Mouse (Mus musculus) intestine, embryonic 15.5 days (tissue): ENCODE measurements around the gene Mical2. TPM values are rescaled to one million over a fixed set of nuclear protein-coding genes. Genes with fewer than 3 reads are reported as not detected.
A peak's percentile ranks its signal among the peaks of the same experiment; 100 is the strongest.

Source experiments
- ATAC-seq: fragments of 200-750 bp; cut with Nextera tagmentation; 2 replicates; pipeline ENCODE4 v1.8.0; 2017; ENCODE audit warnings: moderate TSS enrichment, moderate library complexity
- H3K27ac ChIP-seq: fragments of 300-500 bp; sonication (generic); 2 replicates; pipeline ENCODE4 v1.5.1; 2015; ENCODE audit warnings: mild to moderate bottlenecking, inconsistent platforms
- H3K27me3 ChIP-seq: fragments of 300-500 bp; sonication (generic); replicated peaks from 2 replicates; pipeline ENCODE4 v1.6.1; 2015; ENCODE audit warnings: inconsistent platforms
- H3K36me3 ChIP-seq: fragments of 300-500 bp; sonication (generic); 2 replicates; pipeline ENCODE4 v1.6.1; 2015; ENCODE audit warnings: inconsistent platforms
- H3K4me1 ChIP-seq: fragments of 300-500 bp; sonication (generic); replicated peaks from 2 replicates; pipeline ENCODE4 v1.6.1; 2015; ENCODE audit warnings: inconsistent platforms
- H3K4me2 ChIP-seq: fragments of 300-500 bp; sonication (generic); replicated peaks from 2 replicates; pipeline ENCODE4 v1.6.1; 2015; ENCODE audit warnings: mild to moderate bottlenecking, inconsistent platforms
- H3K4me3 ChIP-seq: fragments of 300-500 bp; sonication (generic); replicated peaks from 2 replicates; pipeline ENCODE4 v1.5.1; 2015; ENCODE audit warnings: inconsistent platforms
- H3K9ac ChIP-seq: fragments of 300-500 bp; sonication (generic); 2 replicates; pipeline ENCODE4 v1.6.1; 2015; ENCODE audit warnings: inconsistent platforms
- H3K9me3 ChIP-seq: fragments of 300-500 bp; sonication (generic); 2 replicates; pipeline ENCODE4 v1.6.1; 2016; ENCODE audit warnings: inconsistent platforms
- WGBS: fragments of 180-500 bp; shearing (Covaris S2); methylation state at CpG from one replicate; pipeline ENCODE4 v1.1.7; 2015; 5-methylcytosine and 5-hydroxymethylcytosine counted together
- polyA plus RNA-seq: library from polyadenylated mRNA; unstranded; fragments of >200 nt; fragmentation: Nextera tagmentation; extraction: Ambion mirVana; gene quantifications from 2 replicates; pipeline ENCODE4 v1.2.1, GENCODE M21; 2015

Gene Mical2
- polyA plus RNA-seq, 1 experiment from 2014 or later = 18.6 TPM

DNA sequence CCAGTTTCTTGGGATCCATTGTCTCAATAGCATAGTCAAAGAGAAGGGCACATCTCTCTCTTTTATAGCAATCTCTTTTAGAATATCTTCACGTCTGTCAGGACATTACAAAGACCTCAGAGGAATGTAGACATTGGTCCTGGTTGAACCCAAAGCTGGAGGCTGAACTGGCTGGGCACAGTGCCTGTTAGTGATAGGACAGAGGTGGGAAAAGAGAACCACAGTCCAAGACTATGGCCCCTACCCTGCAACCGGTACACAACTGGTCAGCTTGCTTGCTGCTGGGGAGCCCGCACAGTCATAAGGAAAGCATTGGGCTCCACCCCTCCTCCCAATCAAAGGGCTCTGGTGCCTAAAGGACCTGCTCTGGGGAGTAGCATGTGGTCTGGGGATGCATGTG lies 133.9 kb downstream of the Mical2 start:
- WGBS = 86% methylated on average over 3 of the region's 3 CpGs
- Histone ChIP-seq H3K9me3 (no peaks in the 10 kb centered on the region), H3K9ac (no peak overlapping the region), H3K4me2 (no peak overlapping the region), H3K27ac (no peak overlapping the region), H3K4me3 (no peak overlapping the region), H3K36me3 (no peaks in the 10 kb centered on the region), H3K27me3 (no peaks in the 10 kb centered on the region), H3K4me1 (peaks cover 9% of the 10 kb centered on the region)
- ATAC-seq = no peak

DNA sequence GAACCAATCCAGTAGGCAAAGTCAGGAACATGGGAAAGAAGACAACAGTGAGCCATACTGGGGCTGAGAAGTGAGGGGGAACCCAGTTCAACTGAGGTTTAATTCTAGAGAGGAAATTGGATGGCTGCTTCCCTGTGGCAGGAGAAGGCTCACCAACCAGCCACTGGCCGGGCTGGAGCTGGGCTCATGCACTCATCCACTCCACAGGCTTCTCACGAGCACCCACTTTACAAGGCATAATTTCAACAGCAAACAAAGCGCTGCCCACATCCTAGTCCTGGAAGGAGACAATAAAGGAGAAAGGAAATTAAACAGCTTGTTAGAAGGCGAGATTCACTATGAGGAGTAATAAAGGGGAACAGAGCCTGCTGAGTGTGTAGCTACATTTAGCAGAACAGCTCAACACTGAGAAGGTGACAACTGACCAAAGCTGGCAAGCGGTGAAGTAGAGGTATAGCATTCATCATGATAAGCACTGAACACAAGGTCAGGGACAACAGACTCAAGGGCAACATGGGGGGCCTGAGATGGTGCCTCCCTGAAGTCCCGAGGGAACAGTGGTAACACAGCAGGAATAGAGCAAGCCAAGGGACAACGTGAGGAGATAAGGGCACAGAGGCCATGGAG lies 137.0 kb downstream of the Mical2 start:
- Histone ChIP-seq H3K27ac (no peak overlapping the region), H3K4me3 (no peak overlapping the region), H3K36me3 (no peaks in the 10 kb centered on the region), H3K9ac (no peak overlapping the region), H3K4me1 (no peaks in the 10 kb centered on the region), H3K9me3 (no peaks in the 10 kb centered on the region), H3K27me3 (no peaks in the 10 kb centered on the region), H3K4me2 (no peak overlapping the region)
- WGBS = 59% methylated on average over 7 of the region's 7 CpGs
- no peak for ATAC-seq

DNA sequence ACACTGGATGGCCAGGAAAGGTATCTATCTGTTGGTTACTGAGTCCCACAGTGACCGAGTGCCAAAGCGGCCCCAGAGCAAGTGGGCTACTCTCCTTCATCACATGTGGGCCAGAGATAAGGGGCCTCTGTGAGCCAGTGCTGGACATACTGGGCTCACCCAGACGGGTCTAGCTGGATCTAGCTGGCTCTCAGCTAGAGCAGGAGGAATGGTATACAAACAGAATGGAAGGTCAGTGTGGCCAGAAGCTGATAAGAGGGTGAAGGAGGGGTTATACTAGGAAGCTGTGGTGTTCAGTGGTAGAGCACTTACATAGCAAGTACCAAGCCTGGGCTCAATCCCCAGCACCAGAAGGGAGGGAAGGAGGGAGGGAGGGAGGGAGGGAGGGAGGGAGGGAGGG lies 140.2 kb downstream of the Mical2 start:
- H3K9me3 ChIP-seq = no peaks in the 10 kb centered on the region
- no peak overlapping the region for H3K27ac ChIP-seq
- WGBS = 63% methylated on average over 3 of the region's 3 CpGs
- no peak overlapping the region for H3K4me2 ChIP-seq
- H3K9ac ChIP-seq = no peak overlapping the region
- H3K36me3 ChIP-seq = no peaks in the 10 kb centered on the region
- no peaks in the 10 kb centered on the region for H3K4me1 ChIP-seq
- no peak overlapping the region for H3K4me3 ChIP-seq
- no peak for ATAC-seq
- no peaks in the 10 kb centered on the region for H3K27me3 ChIP-seq

DNA sequence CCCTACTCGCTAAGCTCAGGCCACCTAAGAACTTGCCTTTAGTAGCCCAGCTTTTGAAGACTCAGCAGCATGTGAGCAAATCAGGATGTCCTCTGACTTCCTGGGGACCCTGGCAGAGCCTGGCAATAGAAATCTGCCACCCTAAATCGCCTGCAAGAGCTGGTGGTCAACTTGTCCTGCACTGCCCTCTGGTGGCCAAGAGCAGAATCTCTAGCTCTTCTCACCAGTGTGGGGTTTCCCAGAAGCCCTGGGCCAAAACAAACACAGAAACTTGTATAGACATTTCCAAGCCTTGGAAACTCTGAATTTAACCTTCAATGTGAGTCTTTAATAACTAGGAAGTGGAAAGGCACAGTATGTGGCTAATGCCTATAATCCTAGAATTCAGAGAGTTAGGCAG lies 143.4 kb downstream of the Mical2 start:
- Histone ChIP-seq H3K4me1 (no peaks in the 10 kb centered on the region), H3K27ac (no peak overlapping the region)

DNA sequence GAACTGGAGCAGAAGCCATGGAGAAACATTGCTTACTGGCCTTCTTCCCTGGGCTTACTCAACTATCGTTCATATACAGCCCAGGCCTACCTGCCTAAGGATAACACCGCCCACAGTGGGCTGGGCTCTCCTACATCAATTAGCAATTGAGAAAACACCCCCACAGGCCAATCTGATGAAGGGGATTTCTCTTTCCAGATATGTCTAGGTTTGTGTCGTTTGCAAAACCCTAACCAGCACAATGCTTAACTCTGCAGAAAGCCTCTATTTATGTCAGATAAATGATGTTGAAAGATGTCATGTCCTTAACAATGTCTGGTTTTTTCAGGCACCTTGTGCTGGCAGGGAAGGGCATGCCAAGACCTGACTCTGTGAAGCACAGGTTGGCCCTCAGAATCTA lies 144.3 kb downstream of the Mical2 start:
- Histone ChIP-seq H3K4me3 (no peak overlapping the region), H3K9ac (no peak overlapping the region), H3K36me3 (no peaks in the 10 kb centered on the region), H3K9me3 (no peaks in the 10 kb centered on the region), H3K27ac (no peak overlapping the region), H3K4me1 (peaks cover 4% of the 10 kb centered on the region), H3K4me2 (no peak overlapping the region), H3K27me3 (no peaks in the 10 kb centered on the region)
- no peak for ATAC-seq
- 85% methylated on average over 3 of the region's 3 CpGs for WGBS

More for the DNA sequence above, 143.4 kb downstream of the Mical2 start:
- Histone ChIP-seq H3K9me3 (no peaks in the 10 kb centered on the region), H3K27me3 (no peaks in the 10 kb centered on the region), H3K4me3 (no peak overlapping the region), H3K36me3 (no peaks in the 10 kb centered on the region), H3K4me2 (no peak overlapping the region), H3K9ac (no peak overlapping the region)
- peak; percentile 55; the same call in 1 of the 2 replicates for ATAC-seq
- 37% methylated on average over 2 of the region's 2 CpGs for WGBS

DNA sequence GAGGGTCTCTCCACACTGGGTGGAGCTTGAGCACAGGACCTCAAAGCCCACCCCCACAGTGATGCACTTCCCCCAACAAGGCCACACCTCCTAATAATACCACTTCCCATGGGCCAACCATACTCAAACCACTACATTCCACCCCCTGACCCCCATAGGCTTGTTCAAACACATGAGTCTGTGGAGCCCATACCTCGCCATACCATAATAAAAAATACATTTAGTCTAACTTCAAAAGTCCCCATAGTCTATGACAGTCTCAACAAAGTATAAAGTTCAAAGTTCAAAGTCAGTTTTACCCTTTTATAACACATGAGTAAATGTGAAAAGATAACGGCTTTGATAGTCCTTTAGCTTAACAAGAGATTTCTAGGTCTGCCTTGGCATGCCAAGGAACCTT lies 145.7 kb downstream of the Mical2 start:
- H3K27ac ChIP-seq = no peak overlapping the region
- no peaks in the 10 kb centered on the region for H3K9me3 ChIP-seq
- no peaks in the 10 kb centered on the region for H3K36me3 ChIP-seq
- no peak overlapping the region for H3K9ac ChIP-seq
- 62% methylated on average over 2 of the region's 2 CpGs for WGBS
- no peak overlapping the region for H3K4me2 ChIP-seq
- H3K27me3 ChIP-seq = no peaks in the 10 kb centered on the region
- peaks cover 12% of the 10 kb centered on the region for H3K4me1 ChIP-seq
- H3K4me3 ChIP-seq = no peak overlapping the region
- peak; percentile 54 for ATAC-seq

DNA sequence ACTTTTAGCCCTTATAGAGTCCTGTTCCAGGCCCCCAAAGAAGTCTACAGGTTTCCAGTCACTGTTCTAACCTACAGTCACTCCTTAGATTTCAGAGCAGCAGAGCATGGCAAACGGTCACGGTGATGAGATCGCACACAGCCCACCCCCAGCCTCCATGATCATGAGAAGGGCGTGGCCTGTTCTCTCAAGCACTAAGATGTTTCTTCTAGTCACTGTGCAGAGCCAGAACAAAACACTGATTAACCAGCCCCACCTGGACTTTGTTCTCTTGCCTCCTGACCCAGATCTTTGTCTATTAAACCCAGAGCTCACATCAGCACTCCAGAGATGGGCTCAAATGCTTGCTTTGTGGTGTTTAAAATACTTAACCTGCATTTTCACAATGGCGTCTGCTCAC lies 148.4 kb downstream of the Mical2 start:
- H3K36me3 ChIP-seq = no peaks in the 10 kb centered on the region
- no peak overlapping the region for H3K4me2 ChIP-seq
- ATAC-seq = peak; percentile 71
- H3K4me1 ChIP-seq = peaks cover 12% of the 10 kb centered on the region
- H3K9ac ChIP-seq = no peak overlapping the region
- no peak overlapping the region for H3K4me3 ChIP-seq
- WGBS = 79% methylated on average over 5 of the region's 5 CpGs
- H3K9me3 ChIP-seq = no peaks in the 10 kb centered on the region
- H3K27ac ChIP-seq = peak overlapping the region; percentile 42; the same call in 1 of the 2 replicates
- no peaks in the 10 kb centered on the region for H3K27me3 ChIP-seq

DNA sequence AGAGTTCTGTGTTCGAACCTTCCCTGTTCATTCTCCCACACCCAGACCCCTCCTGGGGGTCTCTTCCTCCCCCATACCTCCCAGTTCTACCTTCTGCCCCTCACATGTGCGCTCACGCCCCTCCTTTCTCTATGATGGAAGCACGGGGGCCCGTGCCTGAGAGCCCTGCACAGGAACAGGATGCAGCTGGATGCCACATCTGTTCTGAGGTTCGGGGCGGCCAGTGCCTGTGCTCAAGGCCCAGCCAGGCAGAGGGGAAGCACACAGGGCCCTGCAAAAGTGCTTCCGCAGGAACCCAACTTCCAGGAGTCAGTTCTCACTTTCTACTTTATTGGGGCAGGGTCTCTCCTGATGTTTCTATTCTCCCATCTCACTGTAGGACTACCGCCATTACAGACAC lies 149.4 kb downstream of the Mical2 start:
- H3K4me1 ChIP-seq = peaks cover 12% of the 10 kb centered on the region
- H3K27me3 ChIP-seq = no peaks in the 10 kb centered on the region
- H3K4me2 ChIP-seq = no peak overlapping the region
- no peaks in the 10 kb centered on the region for H3K36me3 ChIP-seq
- no peak overlapping the region for H3K9ac ChIP-seq
- H3K4me3 ChIP-seq = no peak overlapping the region
- ATAC-seq = no peak
- peak overlapping the region; percentile 69 for H3K27ac ChIP-seq
- no peaks in the 10 kb centered on the region for H3K9me3 ChIP-seq
- 65% methylated on average over 9 of the region's 9 CpGs for WGBS

DNA sequence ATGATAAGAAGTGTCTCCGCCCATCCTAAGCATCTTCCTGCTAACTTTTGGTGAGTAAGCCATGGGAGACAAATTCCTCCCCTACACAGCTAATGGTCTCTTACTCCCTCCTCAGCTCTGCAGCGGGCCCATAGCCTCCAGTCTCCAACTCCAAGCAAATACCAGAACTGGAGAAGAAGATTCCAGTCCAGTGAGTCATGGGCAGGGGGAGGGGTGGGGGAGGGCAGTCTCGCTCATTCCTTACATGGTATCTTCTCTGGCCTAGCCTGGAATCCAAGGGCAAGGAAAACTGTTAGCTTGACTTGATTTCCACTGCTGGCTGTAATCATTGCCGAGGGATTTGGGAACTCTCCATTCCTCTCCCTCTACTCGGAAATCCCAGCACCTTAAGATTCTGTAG lies 150.2 kb downstream of the Mical2 start:
- ATAC-seq = peak; percentile 46
- Histone ChIP-seq H3K4me2 (no peak overlapping the region), H3K9me3 (no peaks in the 10 kb centered on the region), H3K27ac (peak overlapping the region; percentile 58), H3K9ac (no peak overlapping the region), H3K36me3 (no peaks in the 10 kb centered on the region), H3K4me3 (no peak overlapping the region), H3K27me3 (no peaks in the 10 kb centered on the region), H3K4me1 (peaks cover 12% of the 10 kb centered on the region)
- 31% methylated on average over 5 of the region's 5 CpGs for WGBS

DNA sequence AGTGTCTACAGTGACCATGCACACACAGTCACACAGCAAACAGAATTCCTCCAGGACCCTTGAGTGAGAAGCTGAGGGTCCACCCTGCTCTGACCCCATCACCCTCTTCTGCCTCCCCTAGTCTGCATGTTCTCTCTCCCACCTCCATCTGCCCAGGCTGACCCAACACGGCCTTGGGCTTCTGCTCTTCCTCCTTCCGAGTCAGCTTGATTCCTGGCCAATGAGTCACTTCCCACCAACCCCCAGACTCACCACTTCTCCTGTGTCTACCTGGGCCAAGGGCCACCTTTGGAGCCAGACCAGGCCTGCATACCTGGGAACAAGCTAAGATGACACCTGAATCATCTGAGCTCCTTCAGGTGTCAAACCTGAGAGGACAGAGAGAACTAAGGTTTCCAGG lies 151.0 kb downstream of the Mical2 start:
- no peak overlapping the region for H3K4me3 ChIP-seq
- peaks cover 12% of the 10 kb centered on the region for H3K4me1 ChIP-seq
- no peaks in the 10 kb centered on the region for H3K36me3 ChIP-seq
- H3K9me3 ChIP-seq = no peaks in the 10 kb centered on the region
- no peak for ATAC-seq
- WGBS = 55% methylated on average over 2 of the region's 2 CpGs
- no peak overlapping the region for H3K4me2 ChIP-seq
- no peaks in the 10 kb centered on the region for H3K27me3 ChIP-seq
- no peak overlapping the region for H3K9ac ChIP-seq
- H3K27ac ChIP-seq = 0 out of 2 replicates have a peak overlapping the region, but pooled peaks have one; percentile 15

DNA sequence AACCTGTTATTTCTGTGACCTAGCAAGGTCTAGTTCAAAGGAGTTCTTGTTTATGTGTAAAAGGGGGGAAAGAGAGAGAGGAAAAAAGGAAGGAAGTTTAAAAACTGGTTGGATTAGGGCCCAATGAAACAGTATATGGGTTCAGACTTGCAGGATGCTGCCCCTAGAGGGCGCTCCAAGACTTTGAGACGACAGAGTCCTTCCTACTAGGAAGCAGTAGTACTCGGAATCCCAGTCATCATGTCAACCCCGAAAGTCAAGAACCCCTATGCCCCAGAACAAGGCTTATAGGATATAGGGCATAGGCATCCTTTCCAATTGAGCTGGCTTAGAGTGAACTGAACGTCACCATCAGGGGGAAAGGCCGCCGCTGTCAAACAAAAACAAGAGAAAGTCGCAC lies 151.7 kb downstream of the Mical2 start:
- ATAC-seq = peak; percentile 66; the same call in 1 of the 2 replicates
- Histone ChIP-seq H3K36me3 (no peaks in the 10 kb centered on the region), H3K4me3 (no peak overlapping the region), H3K9ac (no peak overlapping the region), H3K4me1 (peaks cover 12% of the 10 kb centered on the region), H3K27ac (0 out of 2 replicates have a peak overlapping the region, but pooled peaks have one; percentile 15), H3K27me3 (no peaks in the 10 kb centered on the region), H3K9me3 (no peaks in the 10 kb centered on the region), H3K4me2 (no peak overlapping the region)
- WGBS = 43% methylated on average over 8 of the region's 8 CpGs

DNA sequence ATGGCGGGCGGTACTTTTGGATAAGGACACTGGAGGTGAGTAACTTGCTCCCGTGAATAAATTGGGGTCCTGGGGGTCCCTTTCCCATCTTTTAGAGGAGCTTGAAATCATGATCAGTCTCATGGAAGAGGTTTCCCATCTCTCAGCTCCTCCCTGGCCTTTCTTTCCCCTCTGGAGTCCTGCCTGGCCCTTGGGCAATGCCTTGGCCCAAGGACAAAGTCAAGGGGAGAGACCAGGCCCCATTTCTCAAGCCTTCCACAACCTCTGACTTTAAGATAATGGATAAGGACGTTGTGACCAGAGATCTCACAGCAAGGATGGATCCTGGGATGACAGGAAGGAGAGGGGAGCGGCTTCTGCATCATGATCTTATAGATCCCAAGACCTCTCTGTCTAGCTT lies 152.4 kb downstream of the Mical2 start:
- 87% methylated on average over 5 of the region's 5 CpGs for WGBS

DNA sequence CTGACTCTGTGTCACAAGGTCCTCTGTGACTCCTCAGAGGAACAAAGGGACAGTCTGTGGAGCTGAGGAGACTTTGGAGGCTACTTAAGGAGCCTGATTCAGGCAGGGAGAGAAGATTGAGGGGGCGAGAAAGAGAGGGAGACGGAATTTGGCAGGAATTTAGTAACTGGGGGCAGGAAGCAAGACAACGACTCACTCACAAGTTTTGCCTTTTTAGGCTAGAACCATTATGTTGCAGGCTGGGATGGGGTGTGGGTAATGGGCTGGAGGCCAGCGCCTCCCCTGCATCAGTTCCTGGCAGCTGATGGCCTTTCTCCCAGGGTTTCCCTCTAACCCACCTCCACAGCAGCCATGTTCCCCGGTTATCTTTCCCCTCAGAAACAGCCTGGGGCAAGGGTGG lies 152.8 kb downstream of the Mical2 start:
- H3K4me3 ChIP-seq = no peak overlapping the region
- H3K4me1 ChIP-seq = peaks cover 12% of the 10 kb centered on the region
- no peak for ATAC-seq
- no peaks in the 10 kb centered on the region for H3K36me3 ChIP-seq
- no peaks in the 10 kb centered on the region for H3K27me3 ChIP-seq
- H3K9ac ChIP-seq = no peak overlapping the region
- H3K27ac ChIP-seq = no peak overlapping the region
- no peak overlapping the region for H3K4me2 ChIP-seq
- no peaks in the 10 kb centered on the region for H3K9me3 ChIP-seq
- 51% methylated on average over 5 of the region's 5 CpGs for whole genome bisulfite sequencing

More for the DNA sequence above, 152.4 kb downstream of the Mical2 start:
- Histone ChIP-seq H3K4me2 (no peak overlapping the region), H3K4me1 (peaks cover 12% of the 10 kb centered on the region), H3K27ac (no peak overlapping the region), H3K4me3 (no peak overlapping the region), H3K9me3 (no peaks in the 10 kb centered on the region), H3K9ac (no peak overlapping the region), H3K27me3 (no peaks in the 10 kb centered on the region), H3K36me3 (no peaks in the 10 kb centered on the region)
- no peak for ATAC-seq
